Mouse (Mus musculus): ENCODE measurements at regions not wholly inside any gene's neighbourhood (a gene's known extent, or its start where the extent isn't known, plus 50 kb on each side); places are given as distances from the start of the nearest gene placed in this dataset.

DNA sequence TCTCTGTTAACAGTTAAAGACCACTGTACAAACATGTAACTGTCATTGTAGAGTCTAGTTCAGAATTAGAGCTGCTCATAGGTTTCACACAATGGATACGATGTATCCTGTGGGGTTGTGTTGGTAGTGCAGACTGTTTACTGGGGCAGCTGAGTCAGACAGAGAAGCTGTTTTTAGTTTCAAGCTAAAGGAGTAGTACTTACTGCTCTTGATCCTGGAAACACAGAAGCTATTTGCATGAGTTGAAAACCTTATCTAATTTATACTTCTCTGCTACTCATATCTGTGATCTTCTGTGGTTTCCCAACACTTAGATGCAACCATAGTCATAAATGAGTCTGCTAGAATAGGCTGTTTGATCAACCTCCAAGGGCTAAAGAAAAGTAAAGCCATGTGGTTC, 413.5 kb upstream of the Cdh9 start:
- Histone ChIP-seq H3K4me3 (replicated peaks) (no peak overlapping the region), H3K27ac (no peak overlapping the region), H3K9me3 (no peaks in the 10 kb centered on the region), H3K4me2 (replicated peaks) (no peak overlapping the region), H3K9ac (replicated peaks) (no peak overlapping the region), H3K27me3 (no peaks in the 10 kb centered on the region), H3K36me3 (no peaks in the 10 kb centered on the region), H3K4me1 (replicated peaks) (no peaks in the 10 kb centered on the region)
- ATAC-seq, result no peak
- 98% methylated on average over 1 of the region's 1 CpGs for WGBS

DNA sequence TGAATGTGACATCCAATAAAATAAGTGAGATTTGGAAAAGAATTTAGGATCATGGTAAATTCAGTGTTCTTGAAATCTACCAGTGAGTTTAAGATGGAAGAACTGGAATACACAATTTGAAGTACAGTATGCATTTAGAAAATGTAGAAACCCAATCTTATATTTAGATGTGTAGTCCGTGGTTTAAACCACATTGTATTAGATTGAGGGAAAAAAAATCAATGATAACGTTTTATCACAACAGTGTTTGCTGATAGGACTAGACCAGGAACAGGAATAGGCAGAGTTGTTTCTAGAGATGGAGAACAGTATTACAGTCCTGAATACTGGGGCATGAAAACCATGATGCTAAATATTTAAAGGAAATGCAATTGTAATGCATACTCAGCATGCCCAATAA, 402.2 kb upstream of the Cdh9 start:
- H3K4me3 ChIP-seq (replicated peaks), result no peak overlapping the region
- H3K4me1 ChIP-seq (replicated peaks), result no peaks in the 10 kb centered on the region
- no peaks in the 10 kb centered on the region for H3K9me3 ChIP-seq
- 89% methylated on average over 2 of the region's 2 CpGs for WGBS
- no peak overlapping the region for H3K4me2 ChIP-seq (replicated peaks)
- H3K27ac ChIP-seq, result no peak overlapping the region
- no peaks in the 10 kb centered on the region for H3K36me3 ChIP-seq
- no peak overlapping the region for H3K9ac ChIP-seq (replicated peaks)
- ATAC-seq, result no peak
- H3K27me3 ChIP-seq, result no peaks in the 10 kb centered on the region

All from midbrain, embryonic 13.5 days (tissue).